11 mouse cellular contexts compared by ENCODE assay signal in genomic region chr9:7833421-7833820, GRCm38 (mm10). TPM values are rescaled to one million over a fixed set of nuclear protein-coding genes. Genes with fewer than 3 reads are reported as not detected.
DNase-seq lines count a peak whose midpoint lies in the region; ATAC-seq and TF ChIP-seq lines count a peak whose summit lies in the region.
"Had no signal": no experiment of that assay in that cellular context is flagged by ENCODE, and none has a peak within 500 bp of the region (broad histone marks: within the 10 kb centered on the region; RNA-seq: fewer than 3 reads in every experiment).

No protein-coding gene starts in this region.

- H3K4me2 ChIP-seq in heart, embryonic 12.5 days = peak overlapping the region; percentile 27
- H3K4me2 ChIP-seq in midbrain, embryonic 16.5 days (ENCODE audit: low read length) = peak overlapping the region; percentile 5; the same call in 1 of the 2 replicates
- no peak overlapping the region for H3K4me2 ChIP-seq in midbrain, postnatal 0 days (ENCODE audit: low read depth, low read length, poor library complexity, severe bottlenecking)
- H3K4me2 ChIP-seq in hindbrain, embryonic 16.5 days (ENCODE audit: low read length) = peak overlapping the region; percentile 38
- no peak overlapping the region for H3K4me2 ChIP-seq in stomach, postnatal 0 days (replicated peaks; ENCODE audit: low read depth)
- H3K4me2 ChIP-seq: lung, embryonic 15.5 days had no signal

- no peak overlapping the region for H3K27ac ChIP-seq in heart, embryonic 12.5 days (ENCODE audit: poor library complexity, severe bottlenecking)
- H3K27ac ChIP-seq in midbrain, embryonic 16.5 days (ENCODE audit: low read length) = no peak overlapping the region
- H3K27ac ChIP-seq in midbrain, postnatal 0 days (ENCODE audit: low read depth, low read length) = no peak overlapping the region
- H3K27ac ChIP-seq in hindbrain, embryonic 16.5 days (ENCODE audit: low read depth, low read length) = no peak overlapping the region
- H3K27ac ChIP-seq in stomach, postnatal 0 days (replicated peaks) = no peak overlapping the region
- H3K27ac ChIP-seq: lung, embryonic 15.5 days had no signal

- no peak for TF ChIP-seq EP300 in stomach, postnatal 0 days (optimal IDR thresholded peaks at IDR 0.05)

- no peak overlapping the region for H3K9ac ChIP-seq in heart, embryonic 12.5 days
- no peak overlapping the region for H3K9ac ChIP-seq in midbrain, embryonic 16.5 days (ENCODE audit: low read depth, low read length)
- no peak overlapping the region for H3K9ac ChIP-seq in midbrain, postnatal 0 days (replicated peaks; ENCODE audit: low read length, poor library complexity, severe bottlenecking)
- H3K9ac ChIP-seq in hindbrain, embryonic 16.5 days (ENCODE audit: low read depth, low read length) = no peak overlapping the region
- no peak overlapping the region for H3K9ac ChIP-seq in stomach, postnatal 0 days (ENCODE audit: low read length)
- H3K9ac ChIP-seq: lung, embryonic 15.5 days had no signal

- no peak for DNase-seq in heart, postnatal 36 days
- no peak for DNase-seq in midbrain, postnatal 0 days (ENCODE audit: low spot score)
- no peak for DNase-seq in stomach, postnatal 0 days (ENCODE audit: low spot score)
- DNase-seq in urinary bladder, postnatal 25 days (ENCODE audit: low spot score) = no peak
- DNase-seq: kidney, postnatal 14 days; thymus, postnatal 4 days had no signal

- no peaks in the 10 kb centered on the region for H3K9me3 ChIP-seq in heart, embryonic 12.5 days (replicated peaks)
- H3K9me3 ChIP-seq in midbrain, embryonic 16.5 days (replicated peaks; ENCODE audit: control insufficient read depth, low read length, poor library complexity, severe bottlenecking) = no peaks in the 10 kb centered on the region
- no peaks in the 10 kb centered on the region for H3K9me3 ChIP-seq in midbrain, postnatal 0 days (ENCODE audit: low read length)
- H3K9me3 ChIP-seq in hindbrain, embryonic 16.5 days (ENCODE audit: control insufficient read depth, low read length) = no peaks in the 10 kb centered on the region
- no peaks in the 10 kb centered on the region for H3K9me3 ChIP-seq in stomach, postnatal 0 days (ENCODE audit: control insufficient read depth, low read length)
- H3K9me3 ChIP-seq: lung, embryonic 15.5 days had no signal

- peaks cover 16% of the 10 kb centered on the region for H3K36me3 ChIP-seq in heart, embryonic 12.5 days
- peaks cover 6% of the 10 kb centered on the region; the same call in 1 of the 2 replicates for H3K36me3 ChIP-seq in midbrain, embryonic 16.5 days (ENCODE audit: control insufficient read depth, insufficient read depth, low read length)
- no peaks in the 10 kb centered on the region for H3K36me3 ChIP-seq in midbrain, postnatal 0 days (ENCODE audit: insufficient read depth, low read length)
- 0 out of 2 replicates have a peak, but pooled peaks cover 4% of the 10 kb centered on the region for H3K36me3 ChIP-seq in hindbrain, embryonic 16.5 days (ENCODE audit: control insufficient read depth, insufficient read depth, low read length)
- peaks cover 6% of the 10 kb centered on the region for H3K36me3 ChIP-seq in stomach, postnatal 0 days (ENCODE audit: control insufficient read depth, insufficient read depth, low read length)

- no peak; the same call in 1 of the 2 replicates for TF ChIP-seq CTCF in midbrain, postnatal 0 days (IDR thresholded peaks at IDR 0.05)
- TF ChIP-seq CTCF in stomach, postnatal 0 days (IDR thresholded peaks at IDR 0.05; ENCODE audit: low read depth) = 0 out of 2 replicates have a peak, but pooled peaks have one; percentile 9

- H3K4me3 ChIP-seq in heart, embryonic 12.5 days = no peak overlapping the region
- H3K4me3 ChIP-seq in midbrain, embryonic 16.5 days (ENCODE audit: low read depth, low read length) = no peak overlapping the region
- H3K4me3 ChIP-seq in midbrain, postnatal 0 days (ENCODE audit: low read depth, low read length) = no peak overlapping the region
- no peak overlapping the region for H3K4me3 ChIP-seq in hindbrain, embryonic 16.5 days (ENCODE audit: low read length)
- no peak overlapping the region for H3K4me3 ChIP-seq in stomach, postnatal 0 days (ENCODE audit: low read depth, low read length)
- H3K4me3 ChIP-seq: lung, embryonic 15.5 days had no signal

- 86% methylated on average over 6 of the region's 6 CpGs for WGBS in heart, embryonic 12.5 days
- WGBS in midbrain, embryonic 16.5 days = 90% methylated on average over 6 of the region's 6 CpGs
- WGBS in midbrain, postnatal 0 days = 88% methylated on average over 6 of the region's 6 CpGs
- 90% methylated on average over 6 of the region's 6 CpGs for WGBS in hindbrain, embryonic 16.5 days
- WGBS in stomach, postnatal 0 days = 85% methylated on average over 6 of the region's 6 CpGs

- ATAC-seq in heart, embryonic 12.5 days (ENCODE audit: insufficient number of reproducible peaks, low FRiP score) = no peak
- ATAC-seq in midbrain, embryonic 16.5 days = no peak
- no peak for ATAC-seq in midbrain, postnatal 0 days (ENCODE audit: low FRiP score)
- no peak for ATAC-seq in hindbrain, embryonic 16.5 days
- no peak for ATAC-seq in stomach, postnatal 0 days (ENCODE audit: low FRiP score, low TSS enrichment)
- ATAC-seq in granulocyte monocyte progenitor cell, adult 5-6 weeks (replicated peaks; ENCODE audit: poor library complexity, severe bottlenecking) = no peak

- H3K4me1 ChIP-seq in heart, embryonic 12.5 days (replicated peaks) = peaks cover 30% of the 10 kb centered on the region
- peaks cover 54% of the 10 kb centered on the region for H3K4me1 ChIP-seq in midbrain, embryonic 16.5 days (ENCODE audit: control insufficient read depth, insufficient read depth, low read length)
- 0 out of 2 replicates have a peak, but pooled peaks cover 2% of the 10 kb centered on the region for H3K4me1 ChIP-seq in midbrain, postnatal 0 days (ENCODE audit: insufficient read depth, low read length)
- peaks cover 30% of the 10 kb centered on the region for H3K4me1 ChIP-seq in hindbrain, embryonic 16.5 days (ENCODE audit: control insufficient read depth, insufficient read depth, low read depth, low read length)
- peaks cover 5% of the 10 kb centered on the region for H3K4me1 ChIP-seq in stomach, postnatal 0 days (replicated peaks; ENCODE audit: control insufficient read depth, insufficient read depth)

- intact Hi-C loops in heart, postnatal 36 days (cut with DNase I) = no loop called here

- no peaks in the 10 kb centered on the region for H3K27me3 ChIP-seq in heart, embryonic 12.5 days (replicated peaks)
- H3K27me3 ChIP-seq in midbrain, embryonic 16.5 days (ENCODE audit: control insufficient read depth, insufficient read depth, low read depth, low read length) = no peaks in the 10 kb centered on the region
- H3K27me3 ChIP-seq in midbrain, postnatal 0 days (ENCODE audit: insufficient read depth, low read length) = no peaks in the 10 kb centered on the region
- H3K27me3 ChIP-seq in hindbrain, embryonic 16.5 days (replicated peaks; ENCODE audit: control insufficient read depth, insufficient read depth, low read length) = no peaks in the 10 kb centered on the region
- no peaks in the 10 kb centered on the region for H3K27me3 ChIP-seq in stomach, postnatal 0 days (ENCODE audit: control insufficient read depth, insufficient read depth, low read length)
- H3K27me3 ChIP-seq: lung, embryonic 15.5 days had no signal

RNA-seq across cellular contexts. Expression of gene Birc2, which starts 3.4 kb away (rescaled TPM):
- polyA plus RNA-seq in heart, embryonic 12.5 days (2016; fragmentation: Nextera tagmentation; extraction: Ambion mirVana) = 26.0 and 28.2 TPM in 2 replicates
- 10 to 100 TPM; 24.8 to 29.1 TPM for total RNA-seq in heart, postnatal 36 days (2021)
- polyA plus RNA-seq in midbrain, embryonic 16.5 days (2015; fragmentation: Nextera tagmentation; extraction: Ambion mirVana) = 41.8 and 43.9 TPM in 2 replicates
- total RNA-seq in midbrain, postnatal 0 days (2014; rRNA removed) = 37.7 and 40.9 TPM in 2 replicates
- polyA plus RNA-seq in midbrain, postnatal 0 days (2015; fragmentation: Nextera tagmentation; extraction: Ambion mirVana) = 27.6 and 28.0 TPM in 2 replicates
- 35.4 and 43.5 TPM in 2 replicates for polyA plus RNA-seq in hindbrain, embryonic 16.5 days (2015; fragmentation: Nextera tagmentation; extraction: Ambion mirVana)
- 17.2 and 20.0 TPM in 2 replicates for polyA plus RNA-seq in stomach, postnatal 0 days (2015; fragmentation: Nextera tagmentation; extraction: Ambion mirVana)
- total RNA-seq in granulocyte monocyte progenitor cell, adult 5-6 weeks (2014; fragmentation: Nextera tagmentation) = 25.5 and 30.8 TPM in 2 replicates
- 39.1 and 40.0 TPM in 2 replicates for total RNA-seq in granulocyte monocyte progenitor cell, adult 5-6 weeks (2017)

RNA-seq across cellular contexts. Expression of gene Birc3, which starts 39.6 kb away (rescaled TPM):
- polyA plus RNA-seq in heart, embryonic 12.5 days (2016; fragmentation: Nextera tagmentation; extraction: Ambion mirVana) = 5.8 and 6.0 TPM in 2 replicates
- total RNA-seq in heart, postnatal 36 days (2021) = 1 to 10 TPM; 6.8 to 9.4 TPM
- 1.5 and 1.8 TPM in 2 replicates for polyA plus RNA-seq in midbrain, embryonic 16.5 days (2015; fragmentation: Nextera tagmentation; extraction: Ambion mirVana)
- total RNA-seq in midbrain, postnatal 0 days (2014; rRNA removed) = 2.3 and 2.6 TPM in 2 replicates
- 0.99 and 1.5 TPM in 2 replicates for polyA plus RNA-seq in midbrain, postnatal 0 days (2015; fragmentation: Nextera tagmentation; extraction: Ambion mirVana)
- 1.8 and 2.9 TPM in 2 replicates for polyA plus RNA-seq in hindbrain, embryonic 16.5 days (2015; fragmentation: Nextera tagmentation; extraction: Ambion mirVana)
- polyA plus RNA-seq in stomach, postnatal 0 days (2015; fragmentation: Nextera tagmentation; extraction: Ambion mirVana) = 5.1 and 5.2 TPM in 2 replicates
- total RNA-seq in granulocyte monocyte progenitor cell, adult 5-6 weeks (2014; fragmentation: Nextera tagmentation) = 21.6 and 34.6 TPM in 2 replicates
- 31.1 and 35.7 TPM in 2 replicates for total RNA-seq in granulocyte monocyte progenitor cell, adult 5-6 weeks (2017)

Comparison
In these comparisons a context has a peak if more than half of its experiments do, and no peak if none do; other contexts are left out.
1. H3K4me2 ChIP-seq: peak in heart, embryonic 12.5 days (single experiment), midbrain, embryonic 16.5 days (single experiment) and hindbrain, embryonic 16.5 days (single experiment); none in midbrain, postnatal 0 days (single experiment) and stomach, postnatal 0 days (single experiment).